Mouse (Mus musculus) urinary bladder, adult 18-20 months (tissue): Measurements from ENCODE around the gene Hcfc1r1.

ENCODE experiments used
- DNase-seq, 2 experiments: peaks; one replicate each; pipeline ENCODE4 v3.0.0; 2022; ENCODE audit warnings: low spot score in 2 of 2, mixed read lengths in 2 of 2

Gene Hcfc1r1

DNA sequence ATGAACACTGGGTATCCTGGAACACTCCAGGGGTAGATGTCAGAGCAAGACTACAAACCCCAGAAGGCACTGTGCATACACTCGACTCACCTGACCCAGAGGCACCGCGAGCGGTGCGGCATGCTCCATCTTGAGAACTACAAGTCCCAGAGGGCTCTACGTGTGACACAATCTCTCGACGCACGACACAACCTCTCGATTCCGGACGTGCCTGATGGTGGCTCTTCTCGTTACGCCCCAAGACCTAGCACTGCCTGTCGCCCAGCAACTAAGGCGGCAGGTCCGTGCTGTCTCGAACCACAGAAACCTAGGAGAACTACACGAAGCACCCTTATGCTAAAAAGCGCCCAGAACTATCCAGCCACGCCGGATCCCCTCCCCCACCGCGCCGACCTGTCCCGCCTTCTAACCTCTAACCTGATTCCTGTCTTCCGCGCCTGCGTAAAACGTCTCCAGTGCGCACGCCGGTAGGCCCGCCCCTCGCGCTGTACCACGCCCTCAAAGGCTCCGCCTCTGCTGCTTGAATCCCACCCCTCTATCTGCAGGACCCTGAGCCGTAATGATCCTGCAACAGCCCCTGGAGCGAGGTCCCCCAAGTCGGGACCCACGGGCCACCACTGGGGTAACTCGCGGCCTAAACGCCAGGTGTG, at the start of gene Hcfc1r1, which contains the start of gene Thoc6:
Gene Hcfc1r1, plus strand, starts transcription at position 173 of the 650 bp plus-strand sequence.
Gene Thoc6, minus strand, starts transcription at position 459 of the 650 bp plus-strand sequence.
- peak; percentile 88 to 94 for DNase-seq

DNA sequence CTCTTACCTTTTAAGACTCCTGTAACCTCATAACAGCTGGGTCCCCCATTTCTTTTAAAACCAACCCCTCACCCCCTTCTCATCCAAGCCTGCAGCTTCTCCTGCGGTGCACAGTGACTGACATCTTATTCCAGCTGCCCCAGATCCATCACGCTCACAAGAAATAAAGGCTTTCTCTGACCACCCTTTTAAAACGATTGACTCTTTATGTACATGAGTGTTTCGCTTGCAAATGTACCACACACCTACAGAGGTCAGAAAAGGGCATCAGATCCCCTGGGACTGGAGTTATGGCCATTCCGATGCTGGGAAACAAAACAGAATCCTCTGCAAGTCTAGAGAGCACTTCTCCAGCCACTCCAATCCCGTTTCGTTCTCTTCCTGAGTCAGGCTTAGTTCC, 45.6 kb upstream of the Hcfc1r1 start:
- DNase-seq = no peak

GRCm38 (mm10) chr17:23630195-23631020, 43.0 kb upstream of the Hcfc1r1 start:
- DNase-seq = peak; percentile 58 to 74

- DNase-seq = no peak
Observed at GRCm38 (mm10) chr17:23631241-23631640, 42.2 kb upstream of the Hcfc1r1 start.

DNA sequence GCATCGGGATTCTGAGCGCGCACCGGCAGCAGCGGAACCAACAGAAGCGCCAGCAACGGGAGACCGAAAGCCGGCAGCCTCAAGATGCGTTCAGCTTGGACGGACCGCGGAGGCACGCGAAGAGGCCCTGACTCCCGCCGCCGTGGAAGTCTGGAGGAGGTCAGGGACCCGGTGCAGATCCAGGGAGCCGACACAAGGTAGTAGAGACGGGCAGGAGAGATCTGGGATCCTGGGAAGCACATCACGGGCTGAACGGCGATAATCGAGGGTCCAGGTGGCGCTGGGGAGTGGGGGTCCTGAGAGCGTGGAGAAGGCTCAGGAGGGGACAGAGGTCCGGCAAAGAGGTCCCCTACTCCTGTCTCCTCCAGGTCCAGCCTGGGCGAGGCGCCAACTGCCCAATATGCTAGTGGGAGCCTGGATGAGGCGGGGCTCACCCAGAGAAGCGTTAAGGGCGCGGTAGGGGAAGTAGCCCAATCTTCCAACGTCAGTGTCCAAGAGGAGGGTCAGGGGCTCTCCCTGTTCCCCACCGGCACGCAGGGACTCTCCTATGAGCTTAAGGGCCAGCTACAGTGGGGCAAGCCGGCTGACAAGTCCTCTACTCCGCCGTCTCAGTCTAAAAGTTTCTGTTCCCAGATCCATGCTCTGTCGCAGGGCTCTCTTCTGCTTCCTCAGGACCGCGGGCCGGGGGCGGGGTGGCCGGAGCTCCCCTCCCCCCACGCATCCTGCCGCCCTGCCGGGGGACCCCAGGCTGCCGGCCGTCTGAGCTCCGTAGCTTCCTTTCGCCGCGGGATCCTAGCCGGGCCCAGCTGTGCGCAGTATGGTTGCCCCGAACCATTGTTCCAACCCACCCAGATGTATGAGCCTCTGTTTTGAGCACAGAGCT, 28.5 kb upstream of the Hcfc1r1 start, which contains the start of gene Mmp25:
Gene Mmp25, minus strand, starts transcription at position 665 of the 883 bp plus-strand sequence.
- no peak for DNase-seq

DNA sequence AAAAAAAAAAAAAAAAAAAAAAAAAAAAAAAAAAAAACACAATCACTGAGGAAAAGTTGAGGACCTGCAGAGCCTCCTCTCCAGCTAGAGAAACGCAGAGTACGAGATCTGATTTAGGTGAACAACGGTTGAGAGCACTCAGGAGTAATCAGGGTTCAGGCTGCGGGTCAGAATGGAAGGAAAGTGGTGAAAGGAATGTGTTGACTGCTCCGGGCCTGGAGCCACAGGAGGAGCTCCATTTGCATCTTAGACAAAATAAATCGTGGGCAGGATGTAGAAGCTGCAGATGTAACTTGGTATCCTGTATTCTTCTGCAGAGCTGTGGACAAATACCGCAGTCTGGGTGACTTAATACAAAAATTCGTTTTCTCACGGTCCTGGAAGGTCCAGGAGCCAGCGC, 27.5 kb upstream of the Hcfc1r1 start:
- no peak for DNase-seq

GRCm38 (mm10) chr17:23651363-23651762, 22.0 kb upstream of the Hcfc1r1 start:
- DNase-seq = no peak

DNA sequence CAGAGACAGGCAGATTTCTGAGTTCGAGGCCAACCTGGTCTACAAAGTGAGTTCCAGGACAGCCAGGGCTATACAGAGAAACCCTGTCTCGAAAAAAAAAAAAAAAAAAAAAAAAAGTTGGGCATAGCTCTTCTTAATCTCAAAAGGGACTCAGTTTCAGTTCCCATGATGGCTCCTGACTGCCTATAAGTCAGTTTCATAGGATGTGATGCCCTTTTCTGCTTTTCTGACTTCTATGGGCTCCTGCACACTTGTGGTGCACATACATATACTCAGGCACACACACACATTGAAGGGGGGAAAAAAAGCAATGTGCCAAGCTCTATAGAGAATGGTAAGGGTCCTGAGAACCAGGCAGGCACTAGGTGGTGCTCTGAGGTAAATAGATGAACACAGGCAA, 20.1 kb upstream of the Hcfc1r1 start:
- DNase-seq = no peak

DNA sequence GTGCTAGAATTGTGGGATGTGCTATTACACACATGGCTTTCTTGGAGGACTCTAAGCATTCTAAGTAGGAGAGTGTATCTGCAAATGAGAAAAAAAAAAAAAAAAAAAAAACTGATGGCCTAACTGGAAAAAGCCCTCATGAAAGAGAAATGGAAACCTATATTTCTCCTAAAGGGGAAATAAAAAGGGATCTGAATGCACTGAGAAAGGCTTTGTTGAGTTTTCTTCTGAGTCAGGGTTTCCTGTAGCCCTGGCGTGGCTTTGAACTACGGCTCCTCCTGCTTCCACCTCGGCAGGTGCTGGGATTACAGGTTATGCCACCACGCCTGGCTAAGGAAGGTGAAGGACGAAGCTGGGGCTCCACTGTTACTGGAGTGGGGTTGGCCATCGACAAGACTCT, 19.4 kb upstream of the Hcfc1r1 start:
- DNase-seq = no peak

- DNase-seq = no peak
Observed at GRCm38 (mm10) chr17:23654410-23654809, 19.0 kb upstream of the Hcfc1r1 start.

DNA sequence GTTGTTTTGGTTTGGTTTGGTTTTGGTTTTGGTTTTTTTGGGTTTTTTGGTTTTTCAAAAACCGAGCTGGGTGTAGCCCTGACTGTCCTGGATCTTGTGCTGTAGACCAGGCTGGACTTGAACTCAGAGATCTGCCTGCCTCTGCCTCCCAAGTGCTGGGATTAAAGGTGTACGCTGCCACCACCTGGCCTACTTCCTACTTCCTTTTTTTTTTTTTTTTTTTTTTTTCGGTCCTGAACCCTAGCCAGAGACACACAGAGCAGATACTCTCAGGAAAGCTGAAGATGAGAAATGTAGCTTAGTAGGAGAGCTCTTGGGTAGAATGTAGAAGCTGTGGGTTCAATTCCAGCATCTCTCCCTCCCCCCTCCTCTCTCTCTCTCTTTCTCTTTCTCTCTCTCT, 14.9 kb upstream of the Hcfc1r1 start:
- DNase-seq = no peak

DNA sequence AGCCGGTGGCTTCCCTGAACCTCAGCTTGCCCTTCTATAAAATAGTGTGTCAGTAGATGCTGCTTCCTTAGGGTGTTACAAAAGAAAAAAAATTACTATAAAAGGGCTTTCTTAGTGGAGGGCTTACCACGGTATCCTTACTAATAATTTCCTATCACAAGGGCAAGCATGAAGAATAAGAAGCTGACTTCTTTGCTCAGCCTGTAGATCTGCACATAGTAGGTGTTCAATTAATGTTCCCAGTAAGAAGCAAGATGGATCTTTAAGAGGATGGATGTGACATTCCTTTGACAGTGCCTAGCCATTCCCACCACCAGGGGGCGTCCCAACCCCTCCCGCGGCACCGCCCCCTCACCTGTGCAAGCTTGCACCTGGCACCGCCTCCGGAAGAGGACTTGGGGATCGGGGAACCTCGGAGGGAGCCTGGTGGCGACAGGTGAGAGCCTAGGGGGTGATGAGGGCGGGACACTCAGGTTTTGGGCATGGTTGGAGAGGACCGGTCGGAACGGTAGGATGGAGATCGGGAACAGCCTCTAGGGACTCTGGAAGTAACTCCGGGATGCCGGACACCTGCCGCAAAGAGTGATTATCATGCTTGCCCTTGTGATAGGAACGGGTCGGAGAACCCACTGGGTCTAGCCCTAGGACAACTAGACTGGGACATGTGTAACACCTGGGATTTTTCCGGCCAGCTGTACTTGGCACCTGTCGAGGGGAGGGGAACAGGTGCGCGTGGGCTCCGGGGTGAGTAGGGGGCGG, 13.1 kb upstream of the Hcfc1r1 start, which contains the start of gene Bicdl2:
Gene Bicdl2, plus strand, starts transcription at position 390 of the 759 bp plus-strand sequence.
- peak; percentile 69 to 87 for DNase-seq

DNA sequence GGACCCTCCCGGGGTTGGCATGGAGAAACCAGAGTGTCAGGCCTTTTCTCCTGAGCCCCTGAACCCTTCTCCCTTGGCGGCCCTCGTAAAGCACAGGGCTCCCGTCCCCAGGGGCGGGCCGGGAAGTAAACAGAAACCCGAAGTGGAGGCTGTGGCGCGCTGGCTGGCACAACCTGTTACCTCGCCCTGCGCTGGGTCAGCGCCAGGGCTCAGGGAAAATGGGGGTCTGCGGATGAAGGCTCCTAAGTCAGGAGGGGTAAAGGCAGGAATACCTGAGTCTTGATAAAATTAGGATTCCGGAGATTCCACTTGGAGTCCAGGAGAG, 12.6 kb upstream of the Hcfc1r1 start:
- DNase-seq = no peak

- DNase-seq = no peak
Observed at GRCm38 (mm10) chr17:23661526-23661925, 11.9 kb upstream of the Hcfc1r1 start.

DNA sequence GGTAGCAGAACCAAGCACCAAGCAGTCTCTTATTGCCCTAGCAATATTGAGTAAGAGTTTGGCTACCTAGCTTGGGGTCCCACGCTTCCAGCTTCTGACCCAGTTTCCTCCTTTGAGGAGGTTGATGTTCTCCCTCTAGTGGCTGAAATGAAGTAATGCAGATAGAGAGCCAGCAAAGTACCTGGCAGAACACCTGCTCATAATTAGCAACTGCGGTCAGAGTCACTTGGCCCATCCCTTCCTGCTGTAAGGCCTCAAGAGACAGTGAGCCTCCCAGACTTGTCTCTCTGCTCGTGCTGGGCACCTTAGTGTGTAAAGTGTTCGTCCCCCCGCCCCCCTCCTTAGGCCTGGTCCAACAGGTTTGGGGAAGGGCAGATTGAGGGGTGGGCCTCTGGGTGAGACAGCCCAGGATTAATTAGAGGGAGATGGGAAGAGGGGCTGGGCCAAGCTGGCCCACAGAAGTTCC, 8.8 kb upstream of the Hcfc1r1 start:
- no peak for DNase-seq

DNA sequence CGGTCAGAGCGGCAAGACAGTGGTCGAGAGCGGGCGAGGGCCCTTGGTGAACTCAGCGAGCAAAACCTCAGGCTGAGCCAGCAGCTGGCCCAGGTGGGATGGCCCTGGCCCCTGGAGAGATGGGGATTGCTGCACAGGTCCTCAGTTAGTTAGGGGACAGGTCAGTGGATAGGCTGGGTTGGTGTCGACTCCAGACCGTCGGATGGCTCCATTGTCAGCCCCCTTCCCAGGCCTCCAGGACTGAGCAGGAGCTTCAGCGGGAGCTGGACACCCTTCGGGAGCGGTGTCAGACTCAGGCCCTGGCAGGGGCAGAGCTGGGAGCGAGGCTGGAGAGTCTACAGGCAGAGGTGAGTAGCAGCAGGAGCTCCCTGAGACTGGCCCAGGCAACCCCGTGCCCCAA, 7.9 kb upstream of the Hcfc1r1 start:
- DNase-seq = no peak

GRCm38 (mm10) chr17:23670516-23671074, 2.8 kb upstream of the Hcfc1r1 start:
- no peak for DNase-seq

GRCm38 (mm10) chr17:23671519-23671918, 1.9 kb upstream of the Hcfc1r1 start:
- no peak for DNase-seq

GRCm38 (mm10) chr17:23672761-23673160, 635 bp upstream of the Hcfc1r1 start:
- no peak for DNase-seq

DNA sequence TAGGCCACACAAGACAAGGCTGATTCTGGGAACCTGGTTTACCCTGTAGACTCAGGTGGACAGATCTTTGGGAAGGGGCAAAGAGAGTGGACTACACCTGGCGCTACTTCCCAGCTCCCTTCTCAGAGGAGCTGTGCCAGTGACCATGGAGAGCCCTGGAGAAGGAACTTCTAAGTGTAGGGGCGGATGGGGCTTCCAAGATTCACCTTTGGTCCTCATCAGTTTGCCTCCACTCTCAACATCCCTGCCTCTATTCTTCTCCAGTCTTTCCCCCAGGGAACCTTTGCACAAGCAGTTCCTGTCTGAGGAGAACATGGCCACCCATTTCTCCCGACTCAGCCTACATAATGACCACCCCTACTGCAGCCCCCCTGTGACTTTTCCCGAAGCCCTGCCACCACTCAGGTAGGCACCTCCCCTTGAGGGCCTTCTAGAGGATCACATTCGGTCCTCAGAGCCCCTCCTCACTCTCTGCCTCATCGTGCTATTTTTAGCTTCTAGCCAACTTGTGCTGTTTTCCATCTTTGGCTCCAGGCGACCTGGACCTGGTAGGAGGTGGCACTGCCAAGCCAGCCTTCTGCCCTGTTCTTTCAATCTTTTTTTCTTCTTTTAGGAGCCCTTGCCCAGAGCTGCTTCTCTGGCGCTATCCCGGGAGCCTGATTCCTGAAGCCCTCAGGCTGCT, 1.0 kb downstream of the Hcfc1r1 start:
- DNase-seq = no peak
